Mouse (Mus musculus): ENCODE data around the gene Rhox7a. TPM values are rescaled to one million over a fixed set of nuclear protein-coding genes. Genes with fewer than 3 reads are reported as not detected.

Gene Rhox7a
- not detected in 2 replicates for polyA plus RNA-seq (2012; ENCODE audit: low replicate concordance)

DNA sequence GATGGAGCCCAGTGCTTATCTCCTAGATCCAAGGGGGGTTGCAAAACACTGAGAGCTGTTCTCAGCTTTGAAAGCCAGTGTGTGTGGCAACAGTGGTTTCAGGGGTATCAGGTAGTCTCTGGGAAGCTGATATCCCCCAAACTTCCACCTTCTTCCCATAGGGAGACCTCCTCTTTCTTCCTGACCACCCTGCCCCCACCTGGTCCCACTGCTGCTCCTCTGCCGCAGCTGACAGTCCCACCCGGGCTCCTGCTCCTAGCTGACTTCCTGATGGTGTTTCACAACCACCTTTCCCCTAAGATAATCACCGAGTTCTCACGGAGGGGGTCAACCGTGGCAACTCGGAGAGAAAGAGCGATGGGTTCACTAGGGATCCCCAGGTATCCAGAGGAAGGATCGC is at the start of gene Rhox7a:
Rhox7a (plus strand) TSS at position 301 of the 400 bp plus-strand sequence.

DNA sequence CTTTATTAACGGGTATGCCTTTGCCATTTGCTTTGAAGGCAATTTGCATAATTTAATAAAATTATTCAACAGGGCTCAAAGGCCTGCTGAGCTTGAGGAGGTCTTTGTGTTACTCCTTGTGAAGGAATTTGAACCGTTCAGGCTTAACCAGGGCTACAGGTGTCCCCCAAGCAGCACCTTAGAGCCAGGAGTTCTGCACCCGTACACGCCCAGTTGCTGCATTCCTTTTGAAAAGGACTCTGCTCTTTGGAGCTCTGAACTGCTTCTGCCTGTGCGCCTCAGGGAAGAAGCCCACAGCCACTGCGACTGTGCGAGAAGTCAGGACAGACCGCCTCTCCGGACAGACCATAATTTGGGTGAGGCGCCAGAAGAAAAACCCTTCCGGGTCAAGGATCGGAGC is 4.9 kb upstream of the Rhox7a start, which contains the start of gene Rhox6:
Rhox6 (plus strand) TSS at position 301 of the 400 bp plus-strand sequence.

DNA sequence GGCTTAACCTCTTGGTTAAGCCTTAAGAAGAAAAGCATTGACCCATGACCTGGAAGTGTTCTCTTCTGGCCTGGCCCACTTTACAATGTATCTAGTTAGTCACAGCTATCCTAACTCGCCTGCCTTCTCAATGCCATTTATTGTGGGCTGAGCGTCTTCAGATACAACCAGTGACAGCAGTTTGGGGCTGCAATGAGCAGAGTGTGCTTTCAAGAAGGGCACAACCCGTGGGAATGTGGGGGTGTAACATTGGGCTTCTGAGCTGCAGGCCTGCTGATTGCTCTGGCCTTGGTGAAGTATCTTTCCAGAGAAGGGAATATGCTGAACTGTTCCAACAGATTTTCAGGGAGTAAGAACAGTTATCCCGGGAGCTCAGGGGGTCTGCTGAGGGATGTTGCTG is 47.4 kb downstream of the Rhox7a start, which contains the start of gene Rhox8:
Rhox8 (minus strand) TSS at position 101 of the 400 bp plus-strand sequence.

Other genes starting within 250 kb of the Rhox7a start
- gene Rhox4f, start 224.0 kb upstream of the Rhox7a start, polyA plus RNA-seq (2012; ENCODE audit: low replicate concordance): not detected in 2 replicates
- gene Rhox3g, start 203.1 kb upstream of the Rhox7a start, polyA plus RNA-seq (2012; ENCODE audit: low replicate concordance): not detected in 2 replicates
- gene Rhox2g, start 188.2 kb upstream of the Rhox7a start, polyA plus RNA-seq (2012; ENCODE audit: low replicate concordance): not detected in 2 replicates
- not detected in 2 replicates for gene Rhox4g, start 180.4 kb upstream of the Rhox7a start, polyA plus RNA-seq (2012; ENCODE audit: low replicate concordance)
- not detected in 2 replicates for gene Rhox3h, start 162.9 kb upstream of the Rhox7a start, polyA plus RNA-seq (2012; ENCODE audit: low replicate concordance)
- not detected in 2 replicates for gene Rhox2h, start 158.4 kb upstream of the Rhox7a start, polyA plus RNA-seq (2012; ENCODE audit: low replicate concordance)
- not detected in 2 replicates for gene Rhox5, start 26.8 kb upstream of the Rhox7a start, polyA plus RNA-seq (2012; ENCODE audit: low replicate concordance)
- gene Rhox6, start 4.8 kb upstream of the Rhox7a start, polyA plus RNA-seq (2012; ENCODE audit: low replicate concordance): not detected in 2 replicates
- gene Rhox8, start 47.3 kb downstream of the Rhox7a start, polyA plus RNA-seq (2012; ENCODE audit: low replicate concordance): not detected in 2 replicates
- not detected in 2 replicates for gene Rhox7b, start 65.5 kb downstream of the Rhox7a start, polyA plus RNA-seq (2012; ENCODE audit: low replicate concordance)
- gene Rhox9, start 70.1 kb downstream of the Rhox7a start, polyA plus RNA-seq (2012; ENCODE audit: low replicate concordance): not detected in 2 replicates
- gene Btg1-ps1, start 187.1 kb downstream of the Rhox7a start, polyA plus RNA-seq (2012; ENCODE audit: low replicate concordance): not detected in 2 replicates
- gene Btg1-ps2, start 211.4 kb downstream of the Rhox7a start, polyA plus RNA-seq (2012; ENCODE audit: low replicate concordance): not detected in 2 replicates
- not detected in 2 replicates for gene Rhox10, start 234.8 kb downstream of the Rhox7a start, polyA plus RNA-seq (2012; ENCODE audit: low replicate concordance)

All from leukemia stem cell, adult 10-12 weeks (primary cell).